Mouse (Mus musculus) bone marrow, adult 2 months (tissue): Measurements from ENCODE around the gene Hmx1. TPM values are rescaled to one million over a fixed set of nuclear protein-coding genes. Genes with fewer than 3 reads are reported as not detected.

Experiments
- H3K27ac ChIP-seq: fragments of 200-500 bp; 2 replicates; pipeline ENCODE4 v1.5.1; 2012; ENCODE audit warnings: low read depth, mild to moderate bottlenecking, control low read depth, inconsistent platforms, low read length; ENCODE audit not compliant: control insufficient read depth, poor library complexity, insufficient read depth
- H3K4me1 ChIP-seq: fragments of 200-500 bp; 2 replicates; pipeline ENCODE4 v1.6.1; 2011; ENCODE audit warnings: low read length; ENCODE audit not compliant: control insufficient read depth, insufficient read depth
- H3K4me3 ChIP-seq: fragments of 200-500 bp; replicated peaks from 2 replicates; pipeline ENCODE3; 2011; ENCODE audit warnings: mild to moderate bottlenecking, low read depth, low read length, control low read depth; ENCODE audit not compliant: control insufficient read depth
- CTCF ChIP-seq: fragments of 200-500 bp; IDR thresholded peaks from 2 replicates; pipeline ENCODE4 v1.5.1; 2011; ENCODE audit warnings: low read length, control low read depth; ENCODE audit not compliant: control insufficient read depth, insufficient read depth
- POLR2A ChIP-seq: fragments of 200-500 bp; IDR thresholded peaks from 2 replicates; pipeline ENCODE4 v1.6.1; 2011; ENCODE audit warnings: low read depth, mild to moderate bottlenecking, control low read depth, low read length, borderline replicate concordance; ENCODE audit not compliant: control insufficient read depth
- WGBS: fragments of 180-500 bp; shearing (Covaris S2); methylation state at CpG from one replicate; pipeline ENCODE4 v1.1.7; 2018; 5-methylcytosine and 5-hydroxymethylcytosine counted together
- polyA plus RNA-seq: library from polyadenylated mRNA; stranded (reverse); fragments of >200 nt; gene quantifications from 2 replicates; pipeline ENCODE4 v1.2.4, GENCODE M21; 2011; ENCODE audit warnings: low replicate concordance; ENCODE audit not compliant: missing spikeins, insufficient read depth, insufficient read length

Hmx1 gene
- polyA plus RNA-seq, 1 experiment = not detected

GRCm38 (mm10) chr5:35411028-35411427 lies 22.1 kb downstream of the Hmx1 start:
- Histone ChIP-seq H3K4me3 (no peak overlapping the region), H3K27ac (no peak overlapping the region), H3K4me1 (no peaks in the 10 kb centered on the region)
- 60% methylated on average over 10 of the region's 10 CpGs for WGBS
- TF ChIP-seq CTCF (no peak), POLR2A (no peak)

DNA sequence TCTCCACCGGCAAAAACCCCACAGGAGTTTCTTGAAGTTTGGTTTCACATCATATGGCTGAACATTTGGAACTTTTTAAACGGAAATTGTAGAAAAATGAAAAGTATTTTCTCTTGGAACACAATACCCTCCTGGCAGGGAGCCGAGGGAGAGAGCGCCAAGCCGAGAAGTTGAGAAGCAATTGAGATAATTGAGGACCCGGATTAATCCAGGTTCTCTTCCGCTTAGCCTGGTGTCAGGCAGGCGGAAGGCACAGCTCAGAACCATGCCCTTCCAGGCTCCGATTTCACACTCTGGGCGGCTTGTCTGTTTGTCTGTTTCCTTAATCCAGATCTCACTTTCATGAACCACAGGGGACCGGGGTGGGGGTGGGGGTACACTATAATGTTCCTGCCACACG lies 23.9 kb downstream of the Hmx1 start:
- Histone ChIP-seq H3K4me1 (no peaks in the 10 kb centered on the region), H3K27ac (no peak overlapping the region), H3K4me3 (no peak overlapping the region)
- WGBS = 39% methylated on average over 12 of the region's 12 CpGs
- TF ChIP-seq POLR2A = no peak
- no peak for TF ChIP-seq CTCF

GRCm38 (mm10) chr5:35417707-35418106 lies 28.8 kb downstream of the Hmx1 start:
- Histone ChIP-seq H3K4me3 (no peak overlapping the region), H3K4me1 (no peaks in the 10 kb centered on the region), H3K27ac (no peak overlapping the region)
- no peak for TF ChIP-seq CTCF
- no peak for TF ChIP-seq POLR2A
- WGBS = 70% methylated on average over 7 of the region's 7 CpGs

GRCm38 (mm10) chr5:35421622-35422021 lies 32.7 kb downstream of the Hmx1 start:
- no peak overlapping the region for H3K4me3 ChIP-seq
- TF ChIP-seq POLR2A = no peak
- no peak for TF ChIP-seq CTCF
- H3K4me1 ChIP-seq = no peaks in the 10 kb centered on the region
- 64% methylated on average over 4 of the region's 4 CpGs for WGBS
- H3K27ac ChIP-seq = no peak overlapping the region

DNA sequence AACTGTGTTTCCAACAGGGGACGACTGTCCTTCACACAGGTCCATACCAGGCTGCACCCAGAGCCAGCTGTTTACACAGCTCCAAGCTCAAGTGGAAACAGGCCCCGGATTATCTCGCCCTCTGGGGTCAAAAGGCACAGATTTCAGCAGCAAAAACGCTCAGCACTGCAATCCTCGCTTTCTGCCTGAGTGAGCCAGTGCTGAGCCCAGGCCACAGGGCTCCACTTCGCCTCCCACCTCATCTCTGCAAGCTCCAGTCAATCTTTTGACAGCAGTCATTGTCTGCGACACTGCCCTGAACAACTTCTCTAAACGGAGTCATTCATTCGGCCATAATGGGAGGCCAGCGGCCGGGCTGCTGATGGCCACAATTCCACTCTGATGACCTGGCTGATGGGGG lies 36.3 kb downstream of the Hmx1 start:
- Histone ChIP-seq H3K4me1 (no peaks in the 10 kb centered on the region), H3K27ac (no peak overlapping the region), H3K4me3 (no peak overlapping the region)
- TF ChIP-seq POLR2A (no peak), CTCF (no peak)
- 40% methylated on average over 11 of the region's 11 CpGs for WGBS

- Histone ChIP-seq H3K4me3 (no peak overlapping the region), H3K4me1 (no peaks in the 10 kb centered on the region), H3K27ac (no peak overlapping the region)
- no peak for TF ChIP-seq CTCF
- no peak for TF ChIP-seq POLR2A
- 71% methylated on average over 6 of the region's 6 CpGs for WGBS
Observed at GRCm38 (mm10) chr5:35427901-35428300, 39.0 kb downstream of the Hmx1 start.

DNA sequence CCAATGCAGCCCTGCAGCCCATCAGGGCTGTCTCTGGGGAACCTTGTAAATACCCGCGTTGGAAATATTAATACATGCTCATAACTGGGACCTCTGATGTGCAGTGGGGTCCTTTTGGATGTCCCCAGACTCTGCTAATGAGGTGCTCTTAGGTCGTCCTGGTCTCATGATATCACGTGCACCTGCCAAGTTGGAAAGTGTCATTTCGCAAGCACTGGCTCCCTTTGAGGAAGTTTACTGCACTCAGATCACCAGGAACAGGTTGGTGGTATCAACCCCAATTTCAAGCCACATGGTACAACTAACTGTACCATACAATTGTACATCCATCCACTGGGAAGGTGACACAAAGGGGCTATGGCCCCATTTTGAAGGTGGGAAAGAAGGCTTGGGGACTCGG lies 39.5 kb downstream of the Hmx1 start:
- no peak overlapping the region for H3K27ac ChIP-seq
- no peak overlapping the region for H3K4me3 ChIP-seq
- TF ChIP-seq POLR2A = no peak
- no peak for TF ChIP-seq CTCF
- WGBS = 69% methylated on average over 6 of the region's 6 CpGs
- H3K4me1 ChIP-seq = no peaks in the 10 kb centered on the region

DNA sequence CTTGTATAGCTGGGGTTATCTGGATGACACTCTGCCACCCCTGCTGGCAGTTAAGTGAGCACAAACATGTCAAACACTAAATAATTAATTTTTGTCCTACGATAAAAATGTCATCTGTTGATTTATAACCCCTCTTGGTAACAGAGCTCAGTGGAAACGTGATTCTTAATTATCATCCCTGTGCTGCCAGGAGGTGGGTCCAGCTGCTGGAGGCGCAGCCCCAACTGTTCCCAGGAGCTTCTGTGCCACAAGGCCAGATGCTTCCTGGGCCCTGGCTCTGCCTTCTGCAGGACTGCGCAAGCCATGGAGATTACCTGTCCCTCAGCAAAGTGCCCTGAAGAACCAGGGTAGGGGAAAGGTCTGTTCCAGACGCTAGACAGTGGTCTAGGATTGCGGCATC lies 43.2 kb downstream of the Hmx1 start:
- H3K27ac ChIP-seq = no peak overlapping the region
- H3K4me3 ChIP-seq = no peak overlapping the region
- TF ChIP-seq CTCF (no peak), POLR2A (no peak)
- WGBS = 60% methylated on average over 6 of the region's 6 CpGs
- no peaks in the 10 kb centered on the region for H3K4me1 ChIP-seq

GRCm38 (mm10) chr5:35434038-35434437 lies 45.1 kb downstream of the Hmx1 start:
- Histone ChIP-seq H3K4me1 (no peaks in the 10 kb centered on the region), H3K4me3 (no peak overlapping the region), H3K27ac (no peak overlapping the region)
- no peak for TF ChIP-seq POLR2A
- TF ChIP-seq CTCF = no peak
- 28% methylated on average over 5 of the region's 5 CpGs for WGBS
